ENCODE assay signal across 25 mouse cellular contexts in genomic region chr5:27908329-27908960, GRCm38 (mm10).
DNase-seq lines count a peak whose midpoint lies in the region; ATAC-seq and TF ChIP-seq lines count a peak whose summit lies in the region.
"Had no signal": no experiment of that assay in that cellular context is flagged by ENCODE, and none has a peak within 500 bp of the region (broad histone marks: within the 10 kb centered on the region; RNA-seq: fewer than 3 reads in every experiment).

No protein-coding gene starts in this region.

- no peaks in the 10 kb centered on the region for H3K4me1 ChIP-seq in embryonic facial prominence, embryonic 14.5 days (ENCODE audit: control insufficient read depth, insufficient read depth, low read length)
- no peaks in the 10 kb centered on the region for H3K4me1 ChIP-seq in embryonic facial prominence, embryonic 10.5 days
- H3K4me1 ChIP-seq in hindbrain, postnatal 0 days (ENCODE audit: insufficient read depth, low read length): no peaks in the 10 kb centered on the region
- H3K4me1 ChIP-seq in hindbrain, embryonic 13.5 days (replicated peaks): no peaks in the 10 kb centered on the region
- H3K4me1 ChIP-seq in kidney, postnatal 0 days (replicated peaks; ENCODE audit: insufficient read depth, low read length): no peaks in the 10 kb centered on the region
- H3K4me1 ChIP-seq: embryonic facial prominence, embryonic 12.5 days; forebrain, embryonic 13.5 days; heart, embryonic 10.5 days; hindbrain, embryonic 15.5 days had no signal

- H3K36me3 ChIP-seq in embryonic facial prominence, embryonic 14.5 days (ENCODE audit: control insufficient read depth, insufficient read depth, low read length): no peaks in the 10 kb centered on the region
- H3K36me3 ChIP-seq in embryonic facial prominence, embryonic 10.5 days (replicated peaks): no peaks in the 10 kb centered on the region
- H3K36me3 ChIP-seq in hindbrain, postnatal 0 days (ENCODE audit: insufficient read depth, low read length): no peaks in the 10 kb centered on the region
- H3K36me3 ChIP-seq in hindbrain, embryonic 13.5 days: no peaks in the 10 kb centered on the region
- no peaks in the 10 kb centered on the region for H3K36me3 ChIP-seq in kidney, postnatal 0 days (ENCODE audit: insufficient read depth, low read length)
- H3K36me3 ChIP-seq: embryonic facial prominence, embryonic 12.5 days; G1E; heart, embryonic 10.5 days; hindbrain, embryonic 15.5 days had no signal

- no peak overlapping the region for H3K4me2 ChIP-seq in embryonic facial prominence, embryonic 14.5 days (ENCODE audit: low read depth, low read length)
- H3K4me2 ChIP-seq in hindbrain, postnatal 0 days (ENCODE audit: low read depth, low read length): no peak overlapping the region
- no peak overlapping the region for H3K4me2 ChIP-seq in hindbrain, embryonic 13.5 days
- H3K4me2 ChIP-seq in kidney, postnatal 0 days (ENCODE audit: low read length): no peak overlapping the region
- H3K4me2 ChIP-seq: embryonic facial prominence, embryonic 12.5 days; forebrain, embryonic 13.5 days; hindbrain, embryonic 15.5 days had no signal

- H3K27ac ChIP-seq in embryonic facial prominence, embryonic 14.5 days (replicated peaks; ENCODE audit: low read depth, low read length): no peak overlapping the region
- no peak overlapping the region for H3K27ac ChIP-seq in embryonic facial prominence, embryonic 10.5 days (replicated peaks)
- no peak overlapping the region for H3K27ac ChIP-seq in hindbrain, postnatal 0 days
- H3K27ac ChIP-seq in hindbrain, embryonic 13.5 days: no peak overlapping the region
- H3K27ac ChIP-seq in kidney, postnatal 0 days: no peak overlapping the region
- H3K27ac ChIP-seq: embryonic facial prominence, embryonic 12.5 days; forebrain, embryonic 13.5 days; gastrocnemius, adult 2 months; heart, embryonic 10.5 days; hindbrain, embryonic 15.5 days had no signal

- DNase-seq in embryonic facial prominence, embryonic 14.5 days (ENCODE audit: low spot score): peak; percentile 24
- DNase-seq in embryonic facial prominence, embryonic 10.5 days (ENCODE audit: low spot score): no peak
- DNase-seq in hindbrain, postnatal 0 days (ENCODE audit: low spot score): peak; percentile 15
- DNase-seq in kidney, postnatal 0 days (ENCODE audit: low spot score): peak; percentile 66
- no peak for DNase-seq in kidney, adult 8-10 months
- peak; percentile 17 for DNase-seq in brain, embryonic 14.5 days (ENCODE audit: low read depth)
- DNase-seq in adrenal gland, adult 8-10 months: no peak
- DNase-seq: adrenal gland, postnatal 25 days; B cell, adult 2 months; cerebellum, adult 11 months; cerebellum, adult 8-10 months; cerebellum, postnatal 14 days; embryo, embryonic 11 days; gastrocnemius, adult 2 months; gastrocnemius, postnatal 25 days; heart, postnatal 10 days; heart, postnatal 4 days had no signal

- H3K9ac ChIP-seq in embryonic facial prominence, embryonic 14.5 days (ENCODE audit: low read depth, low read length): no peak overlapping the region
- no peak overlapping the region for H3K9ac ChIP-seq in hindbrain, postnatal 0 days (replicated peaks; ENCODE audit: low read length)
- H3K9ac ChIP-seq in hindbrain, embryonic 13.5 days: no peak overlapping the region
- no peak overlapping the region for H3K9ac ChIP-seq in kidney, postnatal 0 days (ENCODE audit: low read depth, low read length)
- H3K9ac ChIP-seq: embryonic facial prominence, embryonic 12.5 days; forebrain, embryonic 13.5 days; hindbrain, embryonic 15.5 days had no signal

- no peak overlapping the region for H3K4me3 ChIP-seq in embryonic facial prominence, embryonic 14.5 days (ENCODE audit: low read depth, low read length)
- no peak overlapping the region for H3K4me3 ChIP-seq in embryonic facial prominence, embryonic 10.5 days
- H3K4me3 ChIP-seq in hindbrain, postnatal 0 days (ENCODE audit: low read length): no peak overlapping the region
- H3K4me3 ChIP-seq in hindbrain, embryonic 13.5 days: no peak overlapping the region
- H3K4me3 ChIP-seq in kidney, postnatal 0 days (replicated peaks; ENCODE audit: low read depth, low read length): no peak overlapping the region
- H3K4me3 ChIP-seq: embryonic facial prominence, embryonic 12.5 days; forebrain, embryonic 13.5 days; gastrocnemius, adult 2 months; heart, embryonic 10.5 days; hindbrain, embryonic 15.5 days had no signal

- H3K9me3 ChIP-seq in embryonic facial prominence, embryonic 14.5 days (ENCODE audit: control insufficient read depth, low read length): no peaks in the 10 kb centered on the region
- H3K9me3 ChIP-seq in embryonic facial prominence, embryonic 10.5 days: no peaks in the 10 kb centered on the region
- H3K9me3 ChIP-seq in hindbrain, postnatal 0 days (ENCODE audit: low read length): no peaks in the 10 kb centered on the region
- H3K9me3 ChIP-seq in hindbrain, embryonic 13.5 days: no peaks in the 10 kb centered on the region
- no peaks in the 10 kb centered on the region for H3K9me3 ChIP-seq in kidney, postnatal 0 days (replicated peaks; ENCODE audit: low read length)
- H3K9me3 ChIP-seq: embryonic facial prominence, embryonic 12.5 days; forebrain, embryonic 13.5 days; G1E; heart, embryonic 10.5 days; hindbrain, embryonic 15.5 days had no signal

- TF ChIP-seq POLR2A in brain, embryonic 14.5 days (IDR thresholded peaks at IDR 0.05; ENCODE audit: borderline replicate concordance, extremely low read depth, insufficient read depth, insufficient read length, poor library complexity, severe bottlenecking): no peak

- H3K27me3 ChIP-seq in embryonic facial prominence, embryonic 14.5 days (replicated peaks; ENCODE audit: control insufficient read depth, insufficient read depth, low read length): no peaks in the 10 kb centered on the region
- H3K27me3 ChIP-seq in embryonic facial prominence, embryonic 10.5 days (replicated peaks; ENCODE audit: low read depth, poor library complexity, severe bottlenecking): no peaks in the 10 kb centered on the region
- no peaks in the 10 kb centered on the region for H3K27me3 ChIP-seq in hindbrain, postnatal 0 days (ENCODE audit: insufficient read depth, low read length)
- no peaks in the 10 kb centered on the region for H3K27me3 ChIP-seq in hindbrain, embryonic 13.5 days
- H3K27me3 ChIP-seq in kidney, postnatal 0 days (ENCODE audit: insufficient read depth, low read length): no peaks in the 10 kb centered on the region
- H3K27me3 ChIP-seq: embryonic facial prominence, embryonic 12.5 days; forebrain, embryonic 13.5 days; hindbrain, embryonic 15.5 days had no signal

- ATAC-seq in embryonic facial prominence, embryonic 14.5 days (ENCODE audit: low read depth): no peak
- no peak for ATAC-seq in hindbrain, postnatal 0 days
- ATAC-seq in hindbrain, embryonic 13.5 days (ENCODE audit: low FRiP score): no peak; the same call in 1 of the 2 replicates
- no peak for ATAC-seq in kidney, postnatal 0 days (replicated peaks; ENCODE audit: low FRiP score, low read depth)
- ATAC-seq: CD4-positive, CD25-positive, alpha-beta regulatory T cell, adult 4 months; forebrain, embryonic 13.5 days; inflammation-experienced regulatory T-cells, adult 6 months had no signal

- 46% methylated on average over 5 of the region's 5 CpGs for WGBS in embryonic facial prominence, embryonic 14.5 days
- WGBS in embryonic facial prominence, embryonic 10.5 days: 74% methylated on average over 5 of the region's 5 CpGs
- 60% methylated on average over 5 of the region's 5 CpGs for WGBS in hindbrain, postnatal 0 days
- 62% methylated on average over 5 of the region's 5 CpGs for WGBS in hindbrain, embryonic 13.5 days
- 24% methylated on average over 5 of the region's 5 CpGs for WGBS in kidney, postnatal 0 days

- no peak for TF ChIP-seq CTCF in hindbrain, postnatal 0 days (IDR thresholded peaks at IDR 0.05; ENCODE audit: low read depth)
- TF ChIP-seq CTCF in kidney, postnatal 0 days (IDR thresholded peaks at IDR 0.05; ENCODE audit: low read depth): no peak
- TF ChIP-seq CTCF in brain, embryonic 14.5 days (IDR thresholded peaks at IDR 0.05; ENCODE audit: borderline replicate concordance, extremely low read depth, insufficient read depth, insufficient read length): no peak

Comparison
In these comparisons a context has a peak if more than half of its experiments do, and no peak if none do; other contexts are left out.
1. DNase-seq: peak in embryonic facial prominence, embryonic 14.5 days (single experiment), hindbrain, postnatal 0 days (single experiment), kidney, postnatal 0 days (single experiment) and brain, embryonic 14.5 days (single experiment); none in embryonic facial prominence, embryonic 10.5 days (single experiment), kidney, adult 8-10 months (0 of 2) and adrenal gland, adult 8-10 months (single experiment).